Mouse (Mus musculus): ENCODE results near the gene Cdkal1. TPM values are rescaled to one million over a fixed set of nuclear protein-coding genes. Genes with fewer than 3 reads are reported as not detected.
A peak's percentile ranks its signal among the peaks of the same experiment; 100 is the strongest.

Gene Cdkal1
- total and polyA plus RNA-seq, 2 experiments from 2014 or later, result 17.4 to 17.6 TPM

DNA sequence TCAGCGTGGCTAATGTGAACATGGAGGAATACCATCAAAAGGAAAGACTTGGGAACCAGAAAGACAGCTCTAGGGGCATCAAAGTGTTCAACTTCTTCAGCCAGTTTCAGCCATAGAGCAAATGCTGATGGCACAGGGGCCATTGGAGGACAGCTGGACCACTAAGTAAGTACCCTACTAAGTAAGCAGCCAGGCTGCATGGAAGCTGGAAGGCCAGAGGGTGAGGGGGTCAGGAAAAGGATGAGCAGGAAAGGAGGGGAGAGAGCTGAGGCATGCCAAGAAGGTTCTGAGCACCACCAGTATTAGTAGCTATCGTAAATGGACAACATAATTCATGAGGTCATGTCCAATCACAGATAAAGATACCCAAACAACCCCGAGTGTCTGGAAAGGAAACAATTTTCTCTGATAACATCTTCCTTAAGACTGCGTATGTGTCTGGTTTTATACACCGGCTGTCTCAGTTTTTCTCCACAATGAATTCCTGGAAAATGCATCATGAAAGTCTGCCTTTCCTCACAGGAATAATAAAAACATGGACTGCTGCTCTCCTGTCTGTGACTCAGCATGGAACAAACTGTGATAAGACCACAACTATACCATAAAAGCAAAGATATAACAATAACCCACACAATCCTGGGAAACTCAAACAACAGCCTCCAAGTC lies 352.9 kb downstream of the Cdkal1 start:
- Histone ChIP-seq H3K9me3 (ENCODE audit: low read length) (no peaks in the 10 kb centered on the region), H3K27me3 (ENCODE audit: insufficient read depth, low read length) (no peaks in the 10 kb centered on the region), H3K36me3 (ENCODE audit: insufficient read depth, low read length) (no peaks in the 10 kb centered on the region), H3K27ac (ENCODE audit: low read depth, low read length) (no peak overlapping the region), H3K9ac (replicated peaks; ENCODE audit: low read length, poor library complexity, severe bottlenecking) (no peak overlapping the region), H3K4me1 (ENCODE audit: insufficient read depth, low read length) (no peaks in the 10 kb centered on the region), H3K4me3 (ENCODE audit: low read depth, low read length) (no peak overlapping the region), H3K4me2 (ENCODE audit: low read depth, low read length, poor library complexity, severe bottlenecking) (no peak overlapping the region)
- WGBS, result 75% methylated on average over 5 of the region's 5 CpGs
- no peak for TF ChIP-seq CTCF (IDR thresholded peaks at IDR 0.05)
- ATAC-seq (ENCODE audit: low FRiP score) (no peak), DNase-seq (ENCODE audit: low spot score) (no peak)

- Histone ChIP-seq H3K4me2 (ENCODE audit: low read depth, low read length, poor library complexity, severe bottlenecking) (no peak overlapping the region), H3K27ac (ENCODE audit: low read depth, low read length) (no peak overlapping the region), H3K36me3 (ENCODE audit: insufficient read depth, low read length) (no peaks in the 10 kb centered on the region), H3K9me3 (ENCODE audit: low read length) (no peaks in the 10 kb centered on the region), H3K27me3 (ENCODE audit: insufficient read depth, low read length) (no peaks in the 10 kb centered on the region), H3K4me1 (ENCODE audit: insufficient read depth, low read length) (no peaks in the 10 kb centered on the region), H3K4me3 (ENCODE audit: low read depth, low read length) (no peak overlapping the region), H3K9ac (replicated peaks; ENCODE audit: low read length, poor library complexity, severe bottlenecking) (no peak overlapping the region)
- DNase-seq (ENCODE audit: low spot score) (no peak), ATAC-seq (ENCODE audit: low FRiP score) (no peak)
- WGBS, result 76% methylated on average over 2 of the region's 2 CpGs
- peak; percentile 23; the same call in 1 of the 2 replicates for TF ChIP-seq CTCF (IDR thresholded peaks at IDR 0.05)
Measured at GRCm38 (mm10) chr13:29501173-29501572, 354.3 kb downstream of the Cdkal1 start.

- Histone ChIP-seq H3K27ac (ENCODE audit: low read depth, low read length) (no peak overlapping the region), H3K4me1 (ENCODE audit: insufficient read depth, low read length) (no peaks in the 10 kb centered on the region), H3K4me2 (ENCODE audit: low read depth, low read length, poor library complexity, severe bottlenecking) (no peak overlapping the region), H3K36me3 (ENCODE audit: insufficient read depth, low read length) (no peaks in the 10 kb centered on the region), H3K4me3 (ENCODE audit: low read depth, low read length) (no peak overlapping the region), H3K9me3 (ENCODE audit: low read length) (no peaks in the 10 kb centered on the region), H3K27me3 (ENCODE audit: insufficient read depth, low read length) (no peaks in the 10 kb centered on the region), H3K9ac (replicated peaks; ENCODE audit: low read length, poor library complexity, severe bottlenecking) (no peak overlapping the region)
- ATAC-seq (ENCODE audit: low FRiP score), result no peak
- no peak for DNase-seq (ENCODE audit: low spot score)
- WGBS, result 90% methylated on average over 2 of the region's 2 CpGs
- TF ChIP-seq CTCF (IDR thresholded peaks at IDR 0.05), result no peak
Measured at GRCm38 (mm10) chr13:29499750-29500149, 355.7 kb downstream of the Cdkal1 start.

- TF ChIP-seq CTCF (IDR thresholded peaks at IDR 0.05), result no peak
- Histone ChIP-seq H3K9ac (replicated peaks; ENCODE audit: low read length, poor library complexity, severe bottlenecking) (no peak overlapping the region), H3K27ac (ENCODE audit: low read depth, low read length) (no peak overlapping the region), H3K9me3 (ENCODE audit: low read length) (no peaks in the 10 kb centered on the region), H3K4me3 (ENCODE audit: low read depth, low read length) (no peak overlapping the region), H3K36me3 (ENCODE audit: insufficient read depth, low read length) (no peaks in the 10 kb centered on the region), H3K4me2 (ENCODE audit: low read depth, low read length, poor library complexity, severe bottlenecking) (no peak overlapping the region), H3K4me1 (ENCODE audit: insufficient read depth, low read length) (no peaks in the 10 kb centered on the region), H3K27me3 (ENCODE audit: insufficient read depth, low read length) (no peaks in the 10 kb centered on the region)
- 85% methylated on average over 7 of the region's 7 CpGs for WGBS
- DNase-seq (ENCODE audit: low spot score), result no peak
- ATAC-seq (ENCODE audit: low FRiP score), result no peak
Measured at GRCm38 (mm10) chr13:29497286-29497685, 358.2 kb downstream of the Cdkal1 start.

GRCm38 (mm10) chr13:29490341-29490740 lies 365.1 kb downstream of the Cdkal1 start:
- Histone ChIP-seq H3K9me3 (ENCODE audit: low read length) (no peaks in the 10 kb centered on the region), H3K9ac (replicated peaks; ENCODE audit: low read length, poor library complexity, severe bottlenecking) (no peak overlapping the region), H3K4me1 (ENCODE audit: insufficient read depth, low read length) (no peaks in the 10 kb centered on the region), H3K4me2 (ENCODE audit: low read depth, low read length, poor library complexity, severe bottlenecking) (no peak overlapping the region), H3K4me3 (ENCODE audit: low read depth, low read length) (no peak overlapping the region), H3K27ac (ENCODE audit: low read depth, low read length) (no peak overlapping the region), H3K36me3 (ENCODE audit: insufficient read depth, low read length) (no peaks in the 10 kb centered on the region), H3K27me3 (ENCODE audit: insufficient read depth, low read length) (no peaks in the 10 kb centered on the region)
- no peak for DNase-seq (ENCODE audit: low spot score)
- 47% methylated on average over 8 of the region's 8 CpGs for WGBS
- TF ChIP-seq CTCF (IDR thresholded peaks at IDR 0.05), result no peak
- no peak for ATAC-seq (ENCODE audit: low FRiP score)

GRCm38 (mm10) chr13:29489476-29489875 lies 366.0 kb downstream of the Cdkal1 start:
- ATAC-seq (ENCODE audit: low FRiP score), result no peak
- no peak overlapping the region for H3K4me3 ChIP-seq (ENCODE audit: low read depth, low read length)
- no peaks in the 10 kb centered on the region for H3K36me3 ChIP-seq (ENCODE audit: insufficient read depth, low read length)
- no peaks in the 10 kb centered on the region for H3K4me1 ChIP-seq (ENCODE audit: insufficient read depth, low read length)
- H3K27ac ChIP-seq (ENCODE audit: low read depth, low read length), result no peak overlapping the region
- H3K9me3 ChIP-seq (ENCODE audit: low read length), result no peaks in the 10 kb centered on the region
- no peaks in the 10 kb centered on the region for H3K27me3 ChIP-seq (ENCODE audit: insufficient read depth, low read length)
- no peak for DNase-seq (ENCODE audit: low spot score)
- TF ChIP-seq CTCF (IDR thresholded peaks at IDR 0.05), result no peak
- WGBS, result 66% methylated on average over 5 of the region's 5 CpGs
- no peak overlapping the region for H3K4me2 ChIP-seq (ENCODE audit: low read depth, low read length, poor library complexity, severe bottlenecking)
- no peak overlapping the region for H3K9ac ChIP-seq (replicated peaks; ENCODE audit: low read length, poor library complexity, severe bottlenecking)
